Mouse (Mus musculus): ENCODE data around the gene Chil3. TPM values are rescaled to one million over a fixed set of nuclear protein-coding genes. Genes with fewer than 3 reads are reported as not detected.
"Not testable (repeated sequence)": the region's sequence is repeated elsewhere in the genome, so short reads cannot be mapped to it uniquely, and the experiment has no call there.

Gene Chil3
- total RNA-seq (2021), result not detected

- DNase-seq (ENCODE audit: low spot score in 2 of 2), result no peak
- intact Hi-C loops (cut with DNase I), result no loop called here
These were observed at the start of gene Chil3 for GRCm38 (mm10) chr3:106167464-106167863. Gene Chil3 (minus strand): TSS chr3:106167564.

- DNase-seq (ENCODE audit: low spot score in 2 of 2); intact Hi-C loops (cut with DNase I): not testable (repeated sequence)
These were observed 30.7 kb upstream of the Chil3 start for GRCm38 (mm10) chr3:106198030-106198429.

- intact Hi-C loops (cut with DNase I); DNase-seq (ENCODE audit: low spot score in 2 of 2): not testable (repeated sequence)
These were observed 29.9 kb upstream of the Chil3 start for GRCm38 (mm10) chr3:106197246-106197645.

- DNase-seq (ENCODE audit: low spot score in 2 of 2), result no peak
- intact Hi-C loops (cut with DNase I), result no loop called here
These were observed 28.9 kb upstream of the Chil3 start for GRCm38 (mm10) chr3:106196276-106196675.

- intact Hi-C loops (cut with DNase I), result no loop called here
- DNase-seq (ENCODE audit: low spot score in 2 of 2), result no peak
These were observed 28.1 kb upstream of the Chil3 start for GRCm38 (mm10) chr3:106195486-106195885.

GRCm38 (mm10) chr3:106187991-106188390 lies 20.6 kb upstream of the Chil3 start:
- intact Hi-C loops (cut with DNase I), result no loop called here
- no peak for DNase-seq (ENCODE audit: low spot score in 2 of 2)

GRCm38 (mm10) chr3:106177509-106178189 lies 10.3 kb upstream of the Chil3 start:
- intact Hi-C loops (cut with DNase I), result no loop called here
- DNase-seq (ENCODE audit: low spot score in 2 of 2), result no peak

- intact Hi-C loops (cut with DNase I); DNase-seq (ENCODE audit: low spot score in 2 of 2): not testable (repeated sequence)
These were observed 7.6 kb upstream of the Chil3 start for GRCm38 (mm10) chr3:106174971-106175370.

- intact Hi-C loops (cut with DNase I); DNase-seq (ENCODE audit: low spot score in 2 of 2): not testable (repeated sequence)
These were observed 5.1 kb upstream of the Chil3 start for GRCm38 (mm10) chr3:106172506-106172905.

GRCm38 (mm10) chr3:106171135-106171731 lies 3.9 kb upstream of the Chil3 start:
- intact Hi-C loops (cut with DNase I), result no loop called here
- no peak for DNase-seq (ENCODE audit: low spot score in 2 of 2)

- intact Hi-C loops (cut with DNase I), result no loop called here
- no peak for DNase-seq (ENCODE audit: low spot score in 2 of 2)
These were observed 3.2 kb upstream of the Chil3 start for GRCm38 (mm10) chr3:106170522-106171053.

GRCm38 (mm10) chr3:106154413-106154812 lies 13.0 kb downstream of the Chil3 start:
- DNase-seq (ENCODE audit: low spot score in 2 of 2), result no peak
- intact Hi-C loops (cut with DNase I), result no loop called here

GRCm38 (mm10) chr3:106144081-106144480 lies 23.3 kb downstream of the Chil3 start:
- intact Hi-C loops (cut with DNase I), result no loop called here
- no peak for DNase-seq (ENCODE audit: low spot score in 2 of 2)

GRCm38 (mm10) chr3:106131690-106132089 lies 35.7 kb downstream of the Chil3 start:
- peak; percentile 70 to 74 for DNase-seq (ENCODE audit: low spot score in 2 of 2)

GRCm38 (mm10) chr3:106128807-106129493 lies 38.4 kb downstream of the Chil3 start:
- no peak for DNase-seq (ENCODE audit: low spot score in 2 of 2)
- intact Hi-C loops (cut with DNase I), result no loop called here

More at GRCm38 (mm10) chr3:106131690-106132089, 35.7 kb downstream of the Chil3 start:
- intact Hi-C loops (cut with DNase I), result no loop called here

- intact Hi-C loops (cut with DNase I), result no loop called here
- no peak for DNase-seq (ENCODE audit: low spot score in 2 of 2)
These were observed 40.4 kb downstream of the Chil3 start for GRCm38 (mm10) chr3:106126999-106127398.

- DNase-seq (ENCODE audit: low spot score in 2 of 2), result no peak
- intact Hi-C loops (cut with DNase I), result no loop called here
These were observed 54.4 kb downstream of the Chil3 start, which contains the start of gene Chia1 for GRCm38 (mm10) chr3:106112929-106113328. Gene Chia1 (plus strand): TSS chr3:106113229.
